ENCODE assay signal across 28 mouse cellular contexts in genomic region chr9:69705942-69706341, GRCm38 (mm10). TPM values are rescaled to one million over a fixed set of nuclear protein-coding genes. Genes with fewer than 3 reads are reported as not detected.
"Had no signal": no experiment of that assay in that cellular context is flagged by ENCODE, and none has a peak within 500 bp of the region (broad histone marks: within the 10 kb centered on the region; RNA-seq: fewer than 3 reads in every experiment).

No protein-coding gene starts in this region.

- H3K9ac ChIP-seq: liver, embryonic 14.5 days; lung, embryonic 15.5 days; stomach, embryonic 15.5 days had no signal

- H3K36me3 ChIP-seq: lung, embryonic 15.5 days; stomach, embryonic 15.5 days had no signal

- DNase-seq: kidney, adult 18-20 months; kidney, postnatal 25 days; layer of hippocampus, adult 9-11 months; lung, adult 18-20 months; lung, postnatal 10 days; lung, postnatal 36 days; midbrain, embryonic 14.5 days; right cerebral cortex, adult 18-20 months; right cerebral cortex, postnatal 14 days; right cerebral cortex, postnatal 4 days; spleen, adult 18-20 months; thymus, adult 18-20 months; thymus, postnatal 36 days had no signal

- H3K27ac ChIP-seq: kidney, postnatal 0 days; layer of hippocampus, adult 2 months; left cerebral cortex, adult 2 months; liver, embryonic 14.5 days; lung, embryonic 15.5 days; stomach, embryonic 15.5 days had no signal

- H3K4me3 ChIP-seq: layer of hippocampus, adult 2 months; left cerebral cortex, adult 2 months; lung, embryonic 15.5 days; stomach, embryonic 15.5 days had no signal

- H3K4me2 ChIP-seq: liver, embryonic 11.5 days; lung, embryonic 15.5 days; midbrain, embryonic 11.5 days; stomach, embryonic 15.5 days had no signal

- H3K4me1 ChIP-seq: stomach, embryonic 15.5 days had no signal

- H3K9me3 ChIP-seq: lung, embryonic 15.5 days; stomach, embryonic 15.5 days had no signal

- H3K27me3 ChIP-seq: lung, embryonic 15.5 days; stomach, embryonic 15.5 days had no signal

RNA-seq across cellular contexts. Expression of gene Foxb1, which starts 54.8 kb away (rescaled TPM):
- total RNA-seq: layer of hippocampus, adult 2 months; layer of hippocampus, postnatal 25 days; left cerebral cortex, adult 2 months; left cerebral cortex, postnatal 10 days; left cerebral cortex, postnatal 36 days; megakaryocyte-erythroid progenitor cell, adult 5-6 weeks had no signal
- polyA plus RNA-seq: kidney, postnatal 0 days; large intestine, adult 2 months; liver, embryonic 11.5 days; liver, embryonic 14.5 days; lung, embryonic 15.5 days; testis, adult 2 months; urinary bladder, adult 2 months had no signal
